Mouse (Mus musculus) gastrocnemius, postnatal 36 days (tissue): Measurements from ENCODE around the gene Styxl1. TPM values are rescaled to one million over a fixed set of nuclear protein-coding genes. Genes with fewer than 3 reads are reported as not detected.

Experiments
- DNase-seq, 2 experiments: peaks; one replicate each; pipeline ENCODE4 v3.0.0; 2022
- intact Hi-C: fragments of 180-260 bp; cut with DNase I; formaldehyde crosslinking; loops from one replicate; pipeline ENCODE4 v1.15.1; 2025
- microRNA-seq, 2 experiments: library from miRNA; unstranded; fragments of <30 nt; microRNA quantifications; one replicate each; pipeline ENCODE4 v1.2.0; 2021
- total RNA-seq, 2 experiments: library from RNA; stranded (reverse); gene quantifications; 2 replicates each; pipeline ENCODE4 v1.2.3; 2021

Styxl1 gene
- total RNA-seq, 2 experiments from 2014 or later, result not detected

DNA sequence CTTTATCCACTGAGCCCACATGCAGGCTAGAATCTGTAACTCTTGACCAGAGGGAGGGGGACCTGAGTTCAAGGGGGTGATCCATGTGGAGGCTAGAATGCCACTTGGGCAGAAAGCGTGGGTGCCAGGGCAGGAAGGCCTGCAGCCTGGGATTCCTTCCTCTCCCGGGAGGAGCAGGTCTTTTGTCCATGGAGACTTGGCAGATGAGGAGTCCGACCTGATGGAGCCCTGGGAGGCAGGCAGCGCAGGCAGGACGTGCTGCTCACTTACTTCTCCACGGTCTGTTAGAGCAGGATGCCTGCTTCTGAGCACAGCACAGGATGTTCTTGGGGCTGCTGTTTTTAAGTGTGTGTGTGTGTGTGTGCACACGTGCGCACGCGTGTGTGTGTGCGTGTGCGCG, 71.1 kb downstream of the Styxl1 start:
- intact Hi-C loops, result no loop called here
- DNase-seq, result no peak

- no peak for DNase-seq
- intact Hi-C loops, result no loop called here
These were observed 72.8 kb downstream of the Styxl1 start for GRCm38 (mm10) chr5:135705383-135705782.

- no peak for DNase-seq
- intact Hi-C loops, result no loop called here
These were observed 74.8 kb downstream of the Styxl1 start for GRCm38 (mm10) chr5:135703431-135703830.

GRCm38 (mm10) chr5:135702682-135703192, 75.4 kb downstream of the Styxl1 start:
- no peak for DNase-seq
- intact Hi-C loops, result no loop called here

GRCm38 (mm10) chr5:135702190-135702589, 76.0 kb downstream of the Styxl1 start:
- intact Hi-C loops, result no loop called here

DNA sequence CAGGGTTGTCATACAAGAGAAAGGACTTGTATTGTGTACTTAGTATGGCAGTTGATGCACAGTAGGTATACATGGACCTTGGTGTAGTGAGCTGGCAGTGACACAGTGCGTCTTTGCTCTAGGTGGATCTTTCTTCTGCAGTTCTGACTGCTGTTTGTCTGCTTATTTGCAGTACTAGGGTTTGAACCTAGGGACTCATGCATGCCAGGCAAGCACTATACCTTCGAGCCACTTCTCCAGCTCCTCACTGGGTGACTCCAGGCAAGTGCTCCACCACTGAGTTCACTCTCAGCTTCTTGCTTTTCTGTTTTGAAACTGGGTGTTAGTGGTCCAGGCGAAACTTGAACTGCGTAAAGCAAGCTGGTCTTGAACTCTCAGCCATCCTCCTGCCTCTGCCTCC, 76.6 kb downstream of the Styxl1 start:
- intact Hi-C loops, result no loop called here

More at GRCm38 (mm10) chr5:135702190-135702589, 76.0 kb downstream of the Styxl1 start:
- no peak for DNase-seq

GRCm38 (mm10) chr5:135697711-135698111, 80.5 kb downstream of the Styxl1 start:
- DNase-seq, result no peak
- intact Hi-C loops, result no loop called here

More for the DNA sequence above, 76.6 kb downstream of the Styxl1 start:
- no peak for DNase-seq

Small RNA genes lying within 50 kb of the gene (microRNA-seq; reads per million reads assigned to microRNA genes)
- gene Mir7034, result 0 to 0.36 reads per million in 2 experiments

Other genes starting within 250 kb of the Styxl1 start
- 10 to 100 TPM; 23.5 to 25.4 TPM for gene Hip1, start 233.3 kb downstream of the Styxl1 start, total RNA-seq
- gene Ccl26, start 214.8 kb downstream of the Styxl1 start, total RNA-seq, result not detected
- 1 to 10 TPM in 1 of 2 experiments, under 1 TPM in 1; 0.44 to 1.5 TPM for gene Ccl24, start 205.3 kb downstream of the Styxl1 start, total RNA-seq
- gene Rhbdd2, start 145.8 kb downstream of the Styxl1 start, total RNA-seq, result 10 to 100 TPM in 1 of 2 experiments, 1 to 10 TPM in 1; 9.8 to 12.8 TPM
- 10 to 100 TPM; 26.3 to 31.8 TPM for gene Por, start 108.4 kb downstream of the Styxl1 start, total RNA-seq
- 1 to 10 TPM; 4.3 to 7.8 TPM for gene Tmem120a, start 33.9 kb downstream of the Styxl1 start, total RNA-seq
- gene Mdh2, start 95 bp upstream of the Styxl1 start, total RNA-seq, result 1,000 to 10,000 TPM; 1,079 to 1,088 TPM
- gene Srrm3, start 28.5 kb upstream of the Styxl1 start, total RNA-seq, result not detected
- gene Hspb1, start 109.5 kb upstream of the Styxl1 start, total RNA-seq, result 100 to 1,000 TPM; 269 to 277 TPM
- gene Ywhag, start 156.2 kb upstream of the Styxl1 start, total RNA-seq, result 100 to 1,000 TPM; 297 to 301 TPM
- 1 to 10 TPM in 1 of 2 experiments, under 1 TPM in 1; 0.57 to 1.1 TPM for gene Ssc4d, start 196.1 kb upstream of the Styxl1 start, total RNA-seq
- not detected for gene Zp3, start 201.7 kb upstream of the Styxl1 start, total RNA-seq
- gene Dtx2, start 216.4 kb upstream of the Styxl1 start, total RNA-seq, result 1 to 10 TPM; 6.0 to 6.4 TPM